Mouse (Mus musculus) macrophage (primary cell): Measurements from ENCODE around the gene Ralbp1. TPM values are rescaled to one million over a fixed set of nuclear protein-coding genes. Genes with fewer than 3 reads are reported as not detected.

Experiments used
- H3K27ac ChIP-seq: fragments of 350-480 bp; formaldehyde crosslinking; 2 replicates; pipeline ENCODE4 v1.9.0; 2021
- H3K36me3 ChIP-seq: fragments of 350-480 bp; formaldehyde crosslinking; 2 replicates; pipeline ENCODE4 v1.9.0; 2021; ENCODE audit errors: inconsistent target
- H3K4me3 ChIP-seq: fragments of 350-480 bp; formaldehyde crosslinking; 2 replicates; pipeline ENCODE4 v1.9.0; 2021; ENCODE audit errors: inconsistent target
- H3K79me2 ChIP-seq: fragments of 350-480 bp; formaldehyde crosslinking; 2 replicates; pipeline ENCODE4 v1.9.0; 2021; ENCODE audit errors: inconsistent target
- WGBS: methylation state at CpG from one replicate; pipeline ENCODE4 v1.1.7; 2026; ENCODE audit warnings: inconsistent platforms; ENCODE audit not compliant: missing documents; 5-methylcytosine and 5-hydroxymethylcytosine counted together
- polyA plus RNA-seq: library from polyadenylated mRNA; stranded (reverse); fragments of 250-400 nt; gene quantifications from 3 replicates; pipeline ENCODE4 v1.2.4, GENCODE M21; 2018; ENCODE audit warnings: inconsistent platforms

Gene Ralbp1
- polyA plus RNA-seq, 1 experiment from 2014 or later: 62.0 TPM

- no peaks in the 10 kb centered on the region for H3K79me2 ChIP-seq
- H3K27ac ChIP-seq: no peak overlapping the region
- H3K36me3 ChIP-seq: no peaks in the 10 kb centered on the region
- WGBS: 96% methylated on average over 14 of the region's 15 CpGs
- no peak overlapping the region for H3K4me3 ChIP-seq
Observed at GRCm38 (mm10) chr17:65911285-65912069, 25.9 kb upstream of the Ralbp1 start.

DNA sequence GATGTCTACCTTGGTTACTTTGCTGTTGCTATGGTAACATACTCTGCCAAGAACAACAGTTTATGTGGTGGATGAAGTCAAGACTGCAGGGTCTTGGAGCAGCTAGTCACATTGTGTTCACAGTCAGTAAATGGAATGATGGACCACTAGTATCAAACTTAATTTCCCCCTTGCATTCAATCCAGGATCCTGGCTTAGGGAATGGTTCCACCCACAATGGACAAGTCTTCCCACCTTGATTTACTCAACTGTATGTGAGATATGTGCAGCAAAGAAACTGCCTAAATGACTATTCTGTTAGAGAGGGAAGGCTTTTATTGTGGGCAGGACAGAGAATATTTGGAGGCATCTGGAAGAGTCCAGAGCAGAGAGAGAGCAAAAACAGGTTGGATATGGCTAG, 22.7 kb upstream of the Ralbp1 start:
- no peak overlapping the region for H3K27ac ChIP-seq
- H3K4me3 ChIP-seq: no peak overlapping the region
- no peaks in the 10 kb centered on the region for H3K36me3 ChIP-seq
- no peaks in the 10 kb centered on the region for H3K79me2 ChIP-seq

GRCm38 (mm10) chr17:65906895-65907401, 21.4 kb upstream of the Ralbp1 start:
- H3K36me3 ChIP-seq: no peaks in the 10 kb centered on the region
- H3K4me3 ChIP-seq: no peak overlapping the region
- 25% methylated on average over 9 of the region's 11 CpGs for WGBS
- no peaks in the 10 kb centered on the region for H3K79me2 ChIP-seq
- H3K27ac ChIP-seq: no peak overlapping the region

DNA sequence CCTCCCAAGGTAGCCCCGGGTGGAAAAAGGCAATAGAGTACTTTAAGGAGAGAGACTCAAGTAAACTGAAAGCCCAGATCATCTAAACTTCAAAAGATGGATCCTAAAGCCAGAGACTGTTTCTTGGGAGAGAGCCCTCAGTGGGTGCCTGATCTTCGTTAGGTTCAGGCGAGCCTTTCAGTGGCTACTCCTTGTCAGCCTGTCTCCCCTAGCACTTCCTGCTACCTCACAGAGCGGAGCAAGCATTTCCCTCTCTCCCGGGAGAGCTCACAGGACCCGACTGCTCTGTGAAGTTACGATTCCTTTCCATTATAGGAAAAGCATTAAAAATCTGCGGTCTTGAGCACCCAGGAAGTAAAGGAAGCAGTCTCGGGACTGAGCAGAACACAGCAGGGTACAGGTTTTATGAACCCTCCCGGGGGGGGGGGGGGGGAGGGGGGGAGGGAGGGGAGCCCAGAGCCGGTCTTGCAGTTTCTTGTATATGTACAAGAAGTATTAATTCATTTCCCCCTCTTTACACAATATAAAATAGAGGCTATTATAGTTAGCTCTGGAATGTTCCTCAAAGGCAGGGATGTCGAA, 20.8 kb upstream of the Ralbp1 start:
- H3K27ac ChIP-seq: no peak overlapping the region
- no peaks in the 10 kb centered on the region for H3K79me2 ChIP-seq
- no peaks in the 10 kb centered on the region for H3K36me3 ChIP-seq
- no peak overlapping the region for H3K4me3 ChIP-seq
- WGBS: 32% methylated on average over 8 of the region's 12 CpGs

DNA sequence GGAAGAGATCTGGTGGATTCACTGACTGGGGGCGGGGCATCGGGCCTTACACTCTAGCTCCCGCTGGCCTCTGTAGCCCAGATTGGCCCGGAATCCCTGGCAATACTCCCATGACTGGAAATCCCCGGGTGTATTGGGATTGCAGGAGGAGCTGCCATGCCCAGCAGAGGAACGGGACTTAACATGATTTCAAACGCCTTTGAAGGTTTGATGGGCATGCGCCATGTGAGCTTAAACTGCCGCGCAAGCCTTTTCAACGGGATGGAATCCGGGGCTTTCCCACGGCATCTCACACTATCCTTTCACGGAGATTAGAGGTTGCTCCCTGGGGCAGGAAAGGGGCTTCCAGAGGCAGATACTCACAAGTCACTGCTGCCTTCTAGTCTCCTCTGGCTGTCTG, 19.6 kb upstream of the Ralbp1 start:
- Histone ChIP-seq H3K36me3 (no peaks in the 10 kb centered on the region), H3K4me3 (no peak overlapping the region), H3K27ac (no peak overlapping the region), H3K79me2 (no peaks in the 10 kb centered on the region)
- 97% methylated on average over 12 of the region's 14 CpGs for WGBS

DNA sequence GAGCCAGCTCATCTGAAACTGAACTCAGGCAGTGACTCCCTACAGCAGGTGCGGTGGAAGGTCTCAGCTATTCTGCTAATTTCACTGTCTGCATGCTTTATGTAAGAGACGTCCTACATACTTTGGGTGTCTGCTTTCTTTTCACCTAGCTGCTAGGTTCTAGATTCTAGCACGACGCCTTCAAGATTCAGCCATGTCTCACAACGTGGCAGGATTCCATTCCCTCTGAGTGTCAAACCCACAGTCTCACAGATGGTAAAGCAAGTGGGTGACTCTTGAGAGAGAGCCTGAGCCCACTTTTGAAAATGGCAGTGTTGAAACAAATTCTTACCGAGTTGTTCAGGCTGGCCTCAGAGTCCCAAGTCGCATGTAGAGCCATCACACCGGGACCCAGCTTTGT, 18.2 kb upstream of the Ralbp1 start:
- Histone ChIP-seq H3K4me3 (no peak overlapping the region), H3K79me2 (no peaks in the 10 kb centered on the region), H3K36me3 (no peaks in the 10 kb centered on the region), H3K27ac (no peak overlapping the region)
- 95% methylated on average over 8 of the region's 8 CpGs for WGBS

- WGBS: 93% methylated on average over 1 of the region's 1 CpGs
- Histone ChIP-seq H3K79me2 (no peaks in the 10 kb centered on the region), H3K36me3 (no peaks in the 10 kb centered on the region), H3K4me3 (no peak overlapping the region), H3K27ac (no peak overlapping the region)
Observed at GRCm38 (mm10) chr17:65903011-65903410, 17.4 kb upstream of the Ralbp1 start.

GRCm38 (mm10) chr17:65902281-65902680, 16.7 kb upstream of the Ralbp1 start:
- H3K4me3 ChIP-seq: no peak overlapping the region
- 92% methylated on average over 4 of the region's 6 CpGs for WGBS
- no peaks in the 10 kb centered on the region for H3K36me3 ChIP-seq
- no peak overlapping the region for H3K27ac ChIP-seq
- no peaks in the 10 kb centered on the region for H3K79me2 ChIP-seq

GRCm38 (mm10) chr17:65896016-65896415, 10.4 kb upstream of the Ralbp1 start:
- Histone ChIP-seq H3K36me3 (no peaks in the 10 kb centered on the region), H3K27ac (no peak overlapping the region), H3K4me3 (no peak overlapping the region), H3K79me2 (no peaks in the 10 kb centered on the region)
- 88% methylated on average over 3 of the region's 3 CpGs for WGBS

GRCm38 (mm10) chr17:65889476-65889875, 3.9 kb upstream of the Ralbp1 start:
- WGBS: 87% methylated on average over 5 of the region's 5 CpGs
- H3K79me2 ChIP-seq: no peaks in the 10 kb centered on the region
- H3K4me3 ChIP-seq: no peak overlapping the region
- H3K27ac ChIP-seq: no peak overlapping the region
- H3K36me3 ChIP-seq: no peaks in the 10 kb centered on the region

DNA sequence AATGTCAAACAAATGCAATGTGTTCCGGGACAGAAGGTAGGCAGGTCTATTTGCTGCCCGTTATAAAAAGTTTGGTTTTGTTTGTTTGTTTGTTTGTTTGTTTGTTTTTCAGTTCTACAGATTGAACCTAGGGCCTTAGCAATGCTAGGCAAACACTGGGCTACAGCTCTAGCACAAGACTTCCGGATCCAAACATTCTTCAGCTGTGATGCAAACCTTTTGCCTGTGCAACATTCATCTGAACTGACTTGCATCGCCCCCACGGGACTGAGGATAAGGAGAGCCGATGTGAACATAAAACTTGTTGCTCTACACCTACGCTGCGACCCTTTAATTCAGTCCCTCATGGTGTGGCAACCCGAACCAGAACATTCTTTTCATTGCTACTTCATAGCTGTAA, 973 bp upstream of the Ralbp1 start:
- H3K36me3 ChIP-seq: no peaks in the 10 kb centered on the region
- H3K4me3 ChIP-seq: peak overlapping the region; percentile 76
- peak overlapping the region; percentile 85 for H3K27ac ChIP-seq
- H3K79me2 ChIP-seq: peaks cover 27% of the 10 kb centered on the region
- WGBS: 36% methylated on average over 9 of the region's 9 CpGs

DNA sequence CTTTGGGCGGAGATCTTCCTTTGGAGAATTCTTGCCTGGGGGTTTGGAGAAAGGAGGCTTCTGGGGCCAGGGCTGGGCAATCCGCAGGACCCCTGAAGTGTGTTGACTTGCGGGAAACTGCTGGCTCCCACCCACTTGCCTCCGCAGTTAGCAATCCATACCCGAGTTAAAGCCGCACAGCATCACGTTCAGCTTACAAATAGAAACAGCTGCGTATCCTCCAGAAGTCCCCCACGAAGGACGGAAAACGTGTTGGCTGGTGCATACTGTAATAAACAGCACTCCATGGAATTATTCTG, 251 bp downstream of the Ralbp1 start:
- Histone ChIP-seq H3K36me3 (no peaks in the 10 kb centered on the region), H3K4me3 (peak overlapping the region; percentile 76), H3K79me2 (peaks cover 40% of the 10 kb centered on the region), H3K27ac (peak overlapping the region; percentile 85)
- WGBS: 0% methylated on average over 11 of the region's 11 CpGs

GRCm38 (mm10) chr17:65884691-65885397, 754 bp downstream of the Ralbp1 start:
- WGBS: 1% methylated on average over 65 of the region's 67 CpGs
- H3K36me3 ChIP-seq: no peaks in the 10 kb centered on the region
- peak overlapping the region; percentile 85 for H3K27ac ChIP-seq
- peaks cover 45% of the 10 kb centered on the region for H3K79me2 ChIP-seq
- peak overlapping the region; percentile 76 for H3K4me3 ChIP-seq

DNA sequence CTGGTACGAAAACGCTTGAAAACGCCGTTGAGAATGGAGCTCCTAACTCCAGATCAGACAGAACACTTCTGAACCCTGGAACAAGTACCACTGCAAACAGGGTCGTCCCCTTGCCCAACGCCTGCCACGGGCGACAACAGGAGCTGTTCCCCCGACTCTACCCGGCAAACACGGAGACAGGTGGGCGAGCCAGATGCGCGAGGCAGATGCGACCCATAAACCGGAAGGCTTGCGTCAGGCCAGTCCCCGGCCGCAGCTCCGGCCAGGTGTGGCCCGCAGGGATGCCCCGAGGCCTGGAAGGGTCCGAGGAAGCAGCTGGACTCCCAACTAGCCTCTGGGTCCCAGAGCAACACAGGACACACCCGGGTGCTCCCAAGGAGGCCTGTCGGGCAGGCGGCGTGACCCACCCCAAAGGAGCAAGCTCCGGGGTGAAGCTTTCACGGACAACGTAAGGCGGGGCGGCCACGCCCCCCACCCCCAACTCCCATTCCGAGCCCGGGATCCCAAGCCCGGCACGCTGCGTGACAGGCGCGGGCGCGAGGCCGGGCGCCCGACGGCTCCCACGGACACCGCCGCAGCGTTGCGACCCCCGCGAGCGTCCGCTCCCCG, 1.4 kb downstream of the Ralbp1 start:
- Histone ChIP-seq H3K4me3 (peak overlapping the region; percentile 54), H3K36me3 (no peaks in the 10 kb centered on the region), H3K79me2 (peaks cover 52% of the 10 kb centered on the region), H3K27ac (no peak overlapping the region)
- 1% methylated on average over 56 of the region's 56 CpGs for WGBS

DNA sequence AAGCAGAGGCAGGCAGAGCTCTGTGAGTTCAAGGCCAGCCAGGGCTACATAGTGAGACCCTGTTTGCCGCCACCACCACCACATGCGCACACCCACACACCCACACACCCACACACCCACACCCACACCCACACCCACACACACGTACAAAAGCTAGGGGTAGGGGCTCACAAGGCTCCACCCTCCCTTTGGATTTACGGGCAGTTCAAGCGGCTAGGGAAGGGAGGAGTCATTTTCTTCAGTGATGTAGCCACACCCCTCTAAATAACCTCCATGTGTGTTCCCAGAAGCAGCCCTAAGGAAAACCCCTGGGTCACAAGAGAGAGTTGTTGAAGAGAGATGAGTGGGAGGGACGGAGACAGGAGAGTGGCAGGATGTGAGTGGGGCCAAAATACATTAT, 8.6 kb downstream of the Ralbp1 start:
- no peak overlapping the region for H3K27ac ChIP-seq
- no peaks in the 10 kb centered on the region for H3K36me3 ChIP-seq
- no peak overlapping the region for H3K4me3 ChIP-seq
- H3K79me2 ChIP-seq: peaks cover 100% of the 10 kb centered on the region
- WGBS: 91% methylated on average over 6 of the region's 6 CpGs
